Mouse (Mus musculus): Measurements from ENCODE around the gene Col28a1. TPM values are rescaled to one million over a fixed set of nuclear protein-coding genes. Genes with fewer than 3 reads are reported as not detected.

Col28a1 gene
- polyA plus RNA-seq, 1 experiment from 2014 or later = 1.4 TPM

DNA sequence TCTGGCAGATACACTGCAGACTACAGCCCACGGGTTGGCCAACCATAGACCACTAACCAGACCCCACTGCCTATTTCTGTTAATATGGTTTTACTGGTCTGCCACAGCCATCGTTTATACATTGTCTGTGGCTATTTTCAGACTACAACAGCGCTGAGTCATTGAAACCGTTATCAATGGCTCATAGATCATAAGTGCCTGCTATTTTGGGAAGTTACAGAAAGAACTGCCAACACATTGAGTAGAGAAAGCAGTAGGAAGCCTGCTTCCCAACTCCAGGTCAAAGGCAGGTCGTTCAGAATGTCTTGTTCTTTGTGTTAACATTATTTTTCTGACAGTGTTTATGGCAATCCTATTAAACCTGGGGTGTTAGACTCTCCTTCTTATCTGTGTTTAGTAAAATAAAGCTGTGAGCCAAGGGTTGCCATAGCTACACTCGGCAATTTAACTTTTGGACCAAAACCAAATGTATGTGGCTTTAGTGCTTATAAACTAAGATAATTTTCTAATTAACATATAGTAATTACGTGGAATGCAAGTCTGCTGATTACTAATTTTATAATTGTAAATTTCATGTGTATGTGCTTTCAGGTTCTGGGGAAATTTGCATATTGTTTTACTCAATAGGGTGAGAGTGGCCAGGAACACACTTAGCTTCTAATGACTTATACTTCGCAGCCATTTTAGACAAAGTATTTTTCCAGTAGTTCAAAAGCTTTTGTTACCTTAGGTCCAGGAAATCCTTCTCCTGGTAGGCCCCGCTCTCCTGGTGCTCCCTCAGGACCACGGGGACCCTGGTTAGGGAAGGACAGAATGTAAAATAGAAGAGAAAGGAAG lies 86.3 kb downstream of the Col28a1 start:
- TF ChIP-seq CTCF (IDR thresholded peaks at IDR 0.05; ENCODE audit: low read depth) = no peak
- no peak for TF ChIP-seq EP300 (optimal IDR thresholded peaks at IDR 0.05)
- H3K9me3 ChIP-seq (ENCODE audit: control insufficient read depth, low read length) = no peaks in the 10 kb centered on the region
- no peak for ATAC-seq (ENCODE audit: low FRiP score, low TSS enrichment)
- no peak overlapping the region for H3K27ac ChIP-seq (replicated peaks)
- H3K27me3 ChIP-seq (ENCODE audit: control insufficient read depth, insufficient read depth, low read length) = no peaks in the 10 kb centered on the region
- no peak overlapping the region for H3K4me3 ChIP-seq (ENCODE audit: low read depth, low read length)
- DNase-seq (ENCODE audit: low spot score) = no peak
- H3K4me2 ChIP-seq (replicated peaks; ENCODE audit: low read depth) = no peak overlapping the region
- no peaks in the 10 kb centered on the region for H3K4me1 ChIP-seq (replicated peaks; ENCODE audit: control insufficient read depth, insufficient read depth)
- WGBS = 59% methylated on average over 10 of the region's 10 CpGs
- no peaks in the 10 kb centered on the region for H3K36me3 ChIP-seq (ENCODE audit: control insufficient read depth, insufficient read depth, low read length)
- no peak overlapping the region for H3K9ac ChIP-seq (ENCODE audit: low read length)

DNA sequence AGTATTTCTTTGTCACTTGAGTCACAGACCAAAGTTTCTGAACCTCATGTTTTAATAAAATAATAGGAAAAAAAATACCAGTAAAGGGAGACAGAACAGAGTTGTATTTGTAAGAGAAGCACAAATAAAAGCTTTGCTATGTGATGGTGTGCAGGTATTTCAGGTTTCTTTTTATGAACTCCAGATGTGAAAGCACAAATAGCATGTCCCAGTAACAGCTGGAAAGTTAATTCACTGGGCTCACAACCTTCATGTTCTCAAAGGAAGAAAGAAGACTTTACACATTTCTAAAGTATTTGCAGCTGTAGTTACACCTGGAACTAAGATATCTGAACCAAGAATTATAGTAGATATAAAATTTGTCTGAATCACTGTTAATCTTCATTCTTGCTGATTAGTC lies 91.2 kb downstream of the Col28a1 start:
- Histone ChIP-seq H3K27me3 (ENCODE audit: control insufficient read depth, insufficient read depth, low read length) (no peaks in the 10 kb centered on the region), H3K36me3 (ENCODE audit: control insufficient read depth, insufficient read depth, low read length) (no peaks in the 10 kb centered on the region), H3K4me1 (replicated peaks; ENCODE audit: control insufficient read depth, insufficient read depth) (no peaks in the 10 kb centered on the region), H3K4me3 (ENCODE audit: low read depth, low read length) (no peak overlapping the region), H3K9me3 (ENCODE audit: control insufficient read depth, low read length) (no peaks in the 10 kb centered on the region), H3K4me2 (replicated peaks; ENCODE audit: low read depth) (no peak overlapping the region), H3K27ac (replicated peaks) (no peak overlapping the region), H3K9ac (ENCODE audit: low read length) (no peak overlapping the region)
- no peak for ATAC-seq (ENCODE audit: low FRiP score, low TSS enrichment)
- TF ChIP-seq EP300 (optimal IDR thresholded peaks at IDR 0.05) (no peak), CTCF (IDR thresholded peaks at IDR 0.05; ENCODE audit: low read depth) (no peak)
- DNase-seq (ENCODE audit: low spot score) = no peak

DNA sequence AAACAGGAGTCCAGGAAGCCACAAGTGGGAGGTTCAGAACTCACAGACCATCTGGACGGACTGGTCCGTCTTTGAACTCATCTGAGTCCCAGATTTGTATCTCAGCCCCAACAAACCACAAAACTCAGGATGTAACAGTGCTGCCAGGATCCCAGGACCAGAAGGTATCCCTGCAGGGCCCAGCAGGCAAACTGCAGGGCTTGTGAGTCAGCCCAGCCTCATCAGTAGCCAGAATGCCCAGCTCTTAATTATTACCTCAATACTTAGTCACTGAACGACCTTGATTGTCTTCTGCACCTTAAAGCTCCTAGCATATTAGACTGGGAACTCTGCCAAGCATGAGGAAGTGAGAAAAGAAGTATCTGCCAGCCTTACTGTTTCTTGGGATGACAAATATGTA lies 96.6 kb downstream of the Col28a1 start:
- H3K4me2 ChIP-seq (replicated peaks; ENCODE audit: low read depth) = no peak overlapping the region
- no peak overlapping the region for H3K9ac ChIP-seq (ENCODE audit: low read length)
- no peak overlapping the region for H3K27ac ChIP-seq (replicated peaks)
- 52% methylated on average over 3 of the region's 3 CpGs for WGBS
- no peak overlapping the region for H3K4me3 ChIP-seq (ENCODE audit: low read depth, low read length)
- DNase-seq (ENCODE audit: low spot score) (no peak), ATAC-seq (ENCODE audit: low FRiP score, low TSS enrichment) (0 out of 2 replicates have a peak, but pooled peaks have one; percentile 35)
- H3K27me3 ChIP-seq (ENCODE audit: control insufficient read depth, insufficient read depth, low read length) = no peaks in the 10 kb centered on the region
- no peaks in the 10 kb centered on the region for H3K9me3 ChIP-seq (ENCODE audit: control insufficient read depth, low read length)
- TF ChIP-seq CTCF (IDR thresholded peaks at IDR 0.05; ENCODE audit: low read depth) (no peak), EP300 (optimal IDR thresholded peaks at IDR 0.05) (no peak)
- H3K4me1 ChIP-seq (replicated peaks; ENCODE audit: control insufficient read depth, insufficient read depth) = no peaks in the 10 kb centered on the region
- H3K36me3 ChIP-seq (ENCODE audit: control insufficient read depth, insufficient read depth, low read length) = no peaks in the 10 kb centered on the region

DNA sequence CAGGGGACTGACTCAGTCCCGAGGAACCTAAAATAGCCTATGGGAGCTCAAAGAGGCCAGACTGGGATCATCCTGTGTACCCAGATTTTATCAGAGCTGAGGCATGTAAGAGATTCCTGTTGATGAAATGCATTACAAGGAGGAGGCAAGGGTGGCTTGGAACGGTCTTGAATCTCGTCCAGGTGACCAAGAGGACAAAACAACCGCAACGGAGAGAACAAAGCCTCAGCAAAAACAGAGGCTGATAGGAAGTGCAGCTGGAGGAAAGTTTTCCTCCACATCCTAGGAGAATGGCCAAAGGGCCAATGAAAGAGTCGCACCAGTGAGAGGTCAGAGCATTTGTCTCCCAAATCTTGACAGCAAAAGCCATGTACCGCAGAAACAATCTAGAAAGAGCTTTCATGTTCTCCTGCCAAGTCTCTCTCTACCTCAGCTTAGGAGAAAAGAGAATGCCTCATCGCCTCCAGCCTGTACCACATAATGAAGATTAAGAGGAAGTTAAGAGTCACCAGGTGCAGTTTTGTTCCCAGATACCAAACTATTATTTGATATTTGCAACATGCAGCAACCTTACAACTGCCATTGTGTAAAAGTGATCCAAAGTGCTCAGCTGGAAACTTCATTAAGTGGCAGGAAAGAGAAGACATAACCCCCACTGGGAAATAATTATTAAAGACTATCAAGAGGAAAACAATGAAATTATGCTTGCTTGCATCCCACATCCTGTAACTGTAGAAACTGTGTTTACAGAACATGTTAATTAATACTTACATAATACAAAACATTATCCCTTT lies 98.1 kb downstream of the Col28a1 start:
- Histone ChIP-seq H3K4me2 (replicated peaks; ENCODE audit: low read depth) (no peak overlapping the region), H3K9ac (ENCODE audit: low read length) (no peak overlapping the region), H3K27me3 (ENCODE audit: control insufficient read depth, insufficient read depth, low read length) (no peaks in the 10 kb centered on the region), H3K4me1 (replicated peaks; ENCODE audit: control insufficient read depth, insufficient read depth) (no peaks in the 10 kb centered on the region), H3K4me3 (ENCODE audit: low read depth, low read length) (no peak overlapping the region), H3K9me3 (ENCODE audit: control insufficient read depth, low read length) (no peaks in the 10 kb centered on the region), H3K27ac (replicated peaks) (no peak overlapping the region), H3K36me3 (ENCODE audit: control insufficient read depth, insufficient read depth, low read length) (no peaks in the 10 kb centered on the region)
- DNase-seq (ENCODE audit: low spot score) (no peak), ATAC-seq (ENCODE audit: low FRiP score, low TSS enrichment) (no peak)
- 44% methylated on average over 8 of the region's 8 CpGs for WGBS
- no peak for TF ChIP-seq EP300 (optimal IDR thresholded peaks at IDR 0.05)
- no peak for TF ChIP-seq CTCF (IDR thresholded peaks at IDR 0.05; ENCODE audit: low read depth)

DNA sequence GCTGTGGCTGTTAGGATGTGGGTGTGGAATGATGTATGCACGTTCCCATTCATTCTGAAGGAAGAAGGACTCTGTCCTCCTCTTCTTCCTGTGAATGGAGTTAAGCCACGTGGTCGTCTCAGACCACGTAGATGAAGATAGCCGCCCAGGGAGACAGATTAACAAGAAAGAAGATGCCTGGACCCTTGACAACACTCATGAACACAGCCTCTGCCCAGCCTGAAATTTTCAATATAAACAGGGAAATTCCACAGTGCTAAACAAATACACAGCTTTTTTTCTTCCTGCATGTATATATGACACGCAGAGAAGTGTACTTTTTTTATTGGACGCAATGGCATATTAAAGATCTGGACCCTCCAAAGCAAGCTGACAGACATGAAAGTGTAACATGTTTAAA lies 98.9 kb downstream of the Col28a1 start:
- Histone ChIP-seq H3K27ac (replicated peaks) (no peak overlapping the region), H3K4me3 (ENCODE audit: low read depth, low read length) (no peak overlapping the region), H3K9me3 (ENCODE audit: control insufficient read depth, low read length) (no peaks in the 10 kb centered on the region), H3K4me2 (replicated peaks; ENCODE audit: low read depth) (no peak overlapping the region), H3K9ac (ENCODE audit: low read length) (no peak overlapping the region), H3K36me3 (ENCODE audit: control insufficient read depth, insufficient read depth, low read length) (no peaks in the 10 kb centered on the region), H3K4me1 (replicated peaks; ENCODE audit: control insufficient read depth, insufficient read depth) (no peaks in the 10 kb centered on the region), H3K27me3 (ENCODE audit: control insufficient read depth, insufficient read depth, low read length) (no peaks in the 10 kb centered on the region)
- no peak for TF ChIP-seq CTCF (IDR thresholded peaks at IDR 0.05; ENCODE audit: low read depth)
- TF ChIP-seq EP300 (optimal IDR thresholded peaks at IDR 0.05) = no peak
- ATAC-seq (ENCODE audit: low FRiP score, low TSS enrichment) (no peak), DNase-seq (ENCODE audit: low spot score) (no peak)
- 66% methylated on average over 7 of the region's 7 CpGs for WGBS

DNA sequence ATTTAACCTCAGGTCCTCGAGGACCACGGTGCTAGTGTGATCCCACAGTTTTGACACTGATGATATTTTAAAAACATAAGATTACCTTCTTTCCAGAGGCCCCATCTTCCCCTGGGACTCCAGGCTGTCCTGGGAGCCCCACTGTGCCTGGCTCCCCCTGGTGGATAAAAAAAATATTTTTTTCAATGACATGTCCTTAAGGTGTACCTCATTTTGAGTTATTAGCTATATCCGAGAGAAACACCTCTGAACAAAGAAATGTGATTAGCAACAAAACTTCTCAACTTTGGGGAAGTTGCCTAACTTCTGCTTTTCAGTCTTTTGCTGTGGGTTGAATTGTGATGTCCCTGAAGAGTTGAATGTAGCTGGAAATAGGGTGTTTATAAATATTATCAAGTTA lies 105.6 kb downstream of the Col28a1 start:
- H3K4me2 ChIP-seq (replicated peaks; ENCODE audit: low read depth) = no peak overlapping the region
- ATAC-seq (ENCODE audit: low FRiP score, low TSS enrichment) (no peak), DNase-seq (ENCODE audit: low spot score) (no peak)
- no peak for TF ChIP-seq EP300 (optimal IDR thresholded peaks at IDR 0.05)
- peak; percentile 78 for TF ChIP-seq CTCF (IDR thresholded peaks at IDR 0.05; ENCODE audit: low read depth)
- H3K4me1 ChIP-seq (replicated peaks; ENCODE audit: control insufficient read depth, insufficient read depth) = no peaks in the 10 kb centered on the region
- H3K27ac ChIP-seq (replicated peaks) = no peak overlapping the region
- no peaks in the 10 kb centered on the region for H3K9me3 ChIP-seq (ENCODE audit: control insufficient read depth, low read length)
- H3K36me3 ChIP-seq (ENCODE audit: control insufficient read depth, insufficient read depth, low read length) = no peaks in the 10 kb centered on the region
- H3K27me3 ChIP-seq (ENCODE audit: control insufficient read depth, insufficient read depth, low read length) = no peaks in the 10 kb centered on the region
- H3K4me3 ChIP-seq (ENCODE audit: low read depth, low read length) = no peak overlapping the region
- no peak overlapping the region for H3K9ac ChIP-seq (ENCODE audit: low read length)
- WGBS = 44% methylated on average over 3 of the region's 3 CpGs
